Mouse (Mus musculus) erythroblast, embryonic 14.5 days (primary cell): ENCODE data around the gene Dnah14. TPM values are rescaled to one million over a fixed set of nuclear protein-coding genes. Genes with fewer than 3 reads are reported as not detected.

ENCODE experiments used
- H3K27me3 ChIP-seq: 2 replicates; pipeline ENCODE4 v1.6.1; 2012; ENCODE audit warnings: inconsistent platforms; ENCODE audit not compliant: control insufficient read depth
- H3K36me3 ChIP-seq: 2 replicates; pipeline ENCODE4 v1.6.1; 2012; ENCODE audit warnings: mild to moderate bottlenecking, inconsistent platforms; ENCODE audit not compliant: control insufficient read depth
- H3K4me1 ChIP-seq: 2 replicates; pipeline ENCODE4 v1.6.1; 2012; ENCODE audit warnings: inconsistent platforms; ENCODE audit not compliant: control insufficient read depth
- H3K4me3 ChIP-seq: replicated peaks from 2 replicates; pipeline ENCODE3; 2012; ENCODE audit warnings: moderate library complexity, mild to moderate bottlenecking, inconsistent platforms
- H3K9me3 ChIP-seq: 2 replicates; pipeline ENCODE4 v1.6.1; 2012; ENCODE audit warnings: low read length, inconsistent platforms, mixed read lengths; ENCODE audit not compliant: control insufficient read depth
- GATA1 ChIP-seq: IDR thresholded peaks from 2 replicates; pipeline ENCODE4 v1.6.1; 2012; ENCODE audit warnings: low read length, inconsistent platforms, mixed read lengths
- TAL1 ChIP-seq: IDR thresholded peaks from 3 replicates; pipeline ENCODE4 v1.6.1; 2012; ENCODE audit warnings: low read length, inconsistent platforms, mixed read lengths
- polyA plus RNA-seq: library from polyadenylated mRNA; stranded (reverse); fragments of >175 nt; gene quantifications from 2 replicates; pipeline ENCODE4 v1.2.3, GENCODE M21; 2012

The Dnah14 gene
- polyA plus RNA-seq, 1 experiment: not detected

- no peak for TF ChIP-seq GATA1
- no peak for TF ChIP-seq TAL1
- 0 out of 2 replicates have a peak, but pooled peaks cover 2% of the 10 kb centered on the region for H3K4me1 ChIP-seq
- no peak overlapping the region for H3K4me3 ChIP-seq
- H3K36me3 ChIP-seq: no peaks in the 10 kb centered on the region
- H3K9me3 ChIP-seq: no peaks in the 10 kb centered on the region
- no peaks in the 10 kb centered on the region for H3K27me3 ChIP-seq
These were observed 26.4 kb upstream of the Dnah14 start for GRCm38 (mm10) chr1:181549987-181550386.

- Histone ChIP-seq H3K36me3 (no peaks in the 10 kb centered on the region), H3K4me1 (no peaks in the 10 kb centered on the region), H3K9me3 (no peaks in the 10 kb centered on the region), H3K4me3 (no peak overlapping the region), H3K27me3 (no peaks in the 10 kb centered on the region)
- no peak for TF ChIP-seq GATA1
- no peak for TF ChIP-seq TAL1
These were observed 25.5 kb upstream of the Dnah14 start for GRCm38 (mm10) chr1:181550826-181551225.

GRCm38 (mm10) chr1:181552533-181553410, 23.6 kb upstream of the Dnah14 start:
- H3K27me3 ChIP-seq: no peaks in the 10 kb centered on the region
- no peaks in the 10 kb centered on the region for H3K9me3 ChIP-seq
- H3K4me3 ChIP-seq: no peak overlapping the region
- no peaks in the 10 kb centered on the region for H3K4me1 ChIP-seq
- no peaks in the 10 kb centered on the region for H3K36me3 ChIP-seq
- no peak for TF ChIP-seq TAL1
- TF ChIP-seq GATA1: no peak

GRCm38 (mm10) chr1:181555475-181555874, 20.9 kb upstream of the Dnah14 start:
- no peak overlapping the region for H3K4me3 ChIP-seq
- TF ChIP-seq TAL1 (no peak), GATA1 (no peak)
- H3K36me3 ChIP-seq: no peaks in the 10 kb centered on the region
- H3K27me3 ChIP-seq: no peaks in the 10 kb centered on the region
- no peaks in the 10 kb centered on the region for H3K4me1 ChIP-seq
- H3K9me3 ChIP-seq: no peaks in the 10 kb centered on the region

- no peak for TF ChIP-seq TAL1
- TF ChIP-seq GATA1: no peak
- H3K9me3 ChIP-seq: no peaks in the 10 kb centered on the region
- H3K4me3 ChIP-seq: no peak overlapping the region
- H3K36me3 ChIP-seq: no peaks in the 10 kb centered on the region
- no peaks in the 10 kb centered on the region for H3K4me1 ChIP-seq
- no peaks in the 10 kb centered on the region for H3K27me3 ChIP-seq
These were observed 16.7 kb upstream of the Dnah14 start for GRCm38 (mm10) chr1:181559655-181560054.

GRCm38 (mm10) chr1:181560325-181560724, 16.0 kb upstream of the Dnah14 start:
- TF ChIP-seq GATA1 (no peak), TAL1 (no peak)
- no peak overlapping the region for H3K4me3 ChIP-seq
- H3K4me1 ChIP-seq: no peaks in the 10 kb centered on the region
- no peaks in the 10 kb centered on the region for H3K36me3 ChIP-seq
- H3K9me3 ChIP-seq: no peaks in the 10 kb centered on the region
- no peaks in the 10 kb centered on the region for H3K27me3 ChIP-seq

GRCm38 (mm10) chr1:181560896-181561767, 15.2 kb upstream of the Dnah14 start:
- Histone ChIP-seq H3K4me3 (no peak overlapping the region), H3K4me1 (no peaks in the 10 kb centered on the region), H3K36me3 (no peaks in the 10 kb centered on the region), H3K9me3 (no peaks in the 10 kb centered on the region), H3K27me3 (no peaks in the 10 kb centered on the region)
- TF ChIP-seq TAL1: no peak
- TF ChIP-seq GATA1: no peak

- TF ChIP-seq GATA1 (no peak), TAL1 (no peak)
- Histone ChIP-seq H3K36me3 (no peaks in the 10 kb centered on the region), H3K4me1 (no peaks in the 10 kb centered on the region), H3K4me3 (no peak overlapping the region), H3K27me3 (no peaks in the 10 kb centered on the region), H3K9me3 (no peaks in the 10 kb centered on the region)
These were observed 14.5 kb upstream of the Dnah14 start for GRCm38 (mm10) chr1:181561768-181562444.
